Mouse (Mus musculus): ENCODE data around the gene Tut4. TPM values are rescaled to one million over a fixed set of nuclear protein-coding genes. Genes with fewer than 3 reads are reported as not detected.

Tut4 gene
- total and polyA plus RNA-seq, 3 experiments = 19.6 to 29.7 (median 21.8) TPM

DNA sequence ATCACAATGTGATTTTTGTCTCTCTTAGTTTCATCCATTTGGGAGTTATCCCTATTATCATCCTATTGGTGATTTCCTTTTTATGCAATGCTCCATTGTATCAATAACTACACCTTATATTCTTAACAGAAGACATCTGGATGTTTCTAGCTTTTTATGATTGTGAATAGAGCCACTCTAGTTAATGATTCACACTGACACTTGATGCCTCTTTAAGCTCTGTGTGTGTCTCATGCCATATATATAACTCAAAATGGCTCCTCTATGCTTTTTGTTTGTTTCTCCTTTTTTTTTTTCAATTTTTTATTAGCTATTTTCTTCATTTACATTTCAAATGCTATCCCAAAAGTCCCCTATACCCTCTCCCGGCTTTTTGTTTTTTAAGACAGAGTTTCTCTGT is 136.6 kb downstream of the Tut4 start:
- intact Hi-C loops (cut with DNase I) = no loop called here

DNA sequence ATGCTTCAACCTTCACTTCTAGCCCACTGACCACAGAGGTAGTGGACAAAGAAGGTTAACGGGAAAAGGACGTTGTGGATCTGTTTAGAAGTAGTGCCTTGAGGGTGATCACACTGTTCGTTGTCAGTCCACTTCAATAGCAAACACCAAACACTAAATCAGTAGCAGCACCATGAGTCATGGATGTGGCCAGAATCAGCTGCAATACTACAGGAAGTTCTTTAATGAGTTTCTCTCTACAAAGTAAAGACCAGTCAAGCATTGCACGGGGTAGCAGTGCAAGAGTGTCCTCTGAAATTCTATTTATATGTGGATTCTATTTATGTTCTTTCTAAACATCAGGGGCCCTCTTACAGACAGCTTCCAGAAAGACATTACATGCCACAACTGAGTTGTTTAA is 139.1 kb downstream of the Tut4 start:
- Histone ChIP-seq H3K27ac (no peak overlapping the region), H3K27me3 (ENCODE audit: control insufficient read depth, insufficient read depth, low read length) (no peaks in the 10 kb centered on the region), H3K9ac (ENCODE audit: low read depth, low read length) (no peak overlapping the region), H3K4me1 (ENCODE audit: control insufficient read depth, insufficient read depth, low read length) (no peaks in the 10 kb centered on the region), H3K79me2 (replicated peaks; ENCODE audit: control insufficient read depth, insufficient read depth, low read length) (no peaks in the 10 kb centered on the region), H3K36me3 (ENCODE audit: control insufficient read depth, insufficient read depth, low read length) (no peaks in the 10 kb centered on the region), H3K4me3 (no peak overlapping the region)
- no peak for DNase-seq
- 69% methylated on average over 4 of the region's 4 CpGs for WGBS
- intact Hi-C loops (cut with DNase I) = no loop called here
- TF ChIP-seq POLR2A (IDR thresholded peaks at IDR 0.05; ENCODE audit: insufficient read depth, low read depth, low read length) (no peak), CTCF (IDR thresholded peaks at IDR 0.05) (no peak), EP300 (IDR thresholded peaks at IDR 0.05; ENCODE audit: insufficient read depth, low read depth, low read length) (no peak)

More for the DNA sequence above, 136.6 kb downstream of the Tut4 start:
- no peak for DNase-seq
- Histone ChIP-seq H3K4me1 (ENCODE audit: control insufficient read depth, insufficient read depth, low read length) (no peaks in the 10 kb centered on the region; the same call in 1 of the 2 replicates), H3K4me3 (no peak overlapping the region), H3K27me3 (ENCODE audit: control insufficient read depth, insufficient read depth, low read length) (no peaks in the 10 kb centered on the region), H3K9ac (ENCODE audit: low read depth, low read length) (no peak overlapping the region), H3K36me3 (ENCODE audit: control insufficient read depth, insufficient read depth, low read length) (no peaks in the 10 kb centered on the region), H3K27ac (no peak overlapping the region), H3K79me2 (replicated peaks; ENCODE audit: control insufficient read depth, insufficient read depth, low read length) (no peaks in the 10 kb centered on the region)
- WGBS = 91% methylated on average over 1 of the region's 1 CpGs
- TF ChIP-seq EP300 (IDR thresholded peaks at IDR 0.05; ENCODE audit: insufficient read depth, low read depth, low read length) = no peak
- TF ChIP-seq POLR2A (IDR thresholded peaks at IDR 0.05; ENCODE audit: insufficient read depth, low read depth, low read length) = no peak
- TF ChIP-seq CTCF (IDR thresholded peaks at IDR 0.05) = no peak

- Histone ChIP-seq H3K79me2 (replicated peaks; ENCODE audit: control insufficient read depth, insufficient read depth, low read length) (no peaks in the 10 kb centered on the region), H3K4me3 (no peak overlapping the region), H3K4me1 (ENCODE audit: control insufficient read depth, insufficient read depth, low read length) (no peaks in the 10 kb centered on the region), H3K27ac (no peak overlapping the region), H3K27me3 (ENCODE audit: control insufficient read depth, insufficient read depth, low read length) (no peaks in the 10 kb centered on the region), H3K9ac (ENCODE audit: low read depth, low read length) (no peak overlapping the region), H3K36me3 (ENCODE audit: control insufficient read depth, insufficient read depth, low read length) (no peaks in the 10 kb centered on the region)
- TF ChIP-seq CTCF (IDR thresholded peaks at IDR 0.05) = no peak
- TF ChIP-seq EP300 (IDR thresholded peaks at IDR 0.05; ENCODE audit: insufficient read depth, low read depth, low read length) = no peak
- TF ChIP-seq POLR2A (IDR thresholded peaks at IDR 0.05; ENCODE audit: insufficient read depth, low read depth, low read length) = no peak
- WGBS = 95% methylated on average over 7 of the region's 7 CpGs
- no peak for DNase-seq
- intact Hi-C loops (cut with DNase I) = no loop called here
Measured at GRCm38 (mm10) chr4:108601870-108602269, 142.6 kb downstream of the Tut4 start.

- TF ChIP-seq CTCF (IDR thresholded peaks at IDR 0.05) (no peak), POLR2A (IDR thresholded peaks at IDR 0.05; ENCODE audit: insufficient read depth, low read depth, low read length) (no peak), EP300 (IDR thresholded peaks at IDR 0.05; ENCODE audit: insufficient read depth, low read depth, low read length) (no peak)
- H3K36me3 ChIP-seq (ENCODE audit: control insufficient read depth, insufficient read depth, low read length) = no peaks in the 10 kb centered on the region
Measured at GRCm38 (mm10) chr4:108608651-108609050, 149.4 kb downstream of the Tut4 start.

More at GRCm38 (mm10) chr4:108608651-108609050, 149.4 kb downstream of the Tut4 start:
- no peaks in the 10 kb centered on the region for H3K79me2 ChIP-seq (replicated peaks; ENCODE audit: control insufficient read depth, insufficient read depth, low read length)
- intact Hi-C loops (cut with DNase I) = no loop called here
- no peak overlapping the region for H3K9ac ChIP-seq (ENCODE audit: low read depth, low read length)
- H3K4me3 ChIP-seq = no peak overlapping the region
- no peaks in the 10 kb centered on the region for H3K4me1 ChIP-seq (ENCODE audit: control insufficient read depth, insufficient read depth, low read length)
- DNase-seq = no peak
- H3K27me3 ChIP-seq (ENCODE audit: control insufficient read depth, insufficient read depth, low read length) = no peaks in the 10 kb centered on the region
- H3K27ac ChIP-seq = no peak overlapping the region
- WGBS = 93% methylated on average over 3 of the region's 3 CpGs

Other genes starting within 250 kb of the Tut4 start
- under 1 TPM in 1 of 2 experiments, not detected in 1; 0.10 TPM for gene Zyg11a, start 241.4 kb upstream of the Tut4 start, total RNA-seq (2021)
- gene Zyg11a, start 241.4 kb upstream of the Tut4 start, polyA plus RNA-seq (2012; rRNA removed) = 0.27 TPM in 1 of 2 replicates, not detected in the other
- gene Zyg11b, start 158.3 kb upstream of the Tut4 start, total RNA-seq (2021) = 10 to 100 TPM; 34.8 to 39.1 TPM
- gene Zyg11b, start 158.3 kb upstream of the Tut4 start, polyA plus RNA-seq (2012; rRNA removed) = 10.9 and 24.2 TPM in 2 replicates
- 10 to 100 TPM; 29.5 to 40.1 TPM for gene Coa7, start 131.3 kb upstream of the Tut4 start, total RNA-seq (2021)
- 11.1 and 17.6 TPM in 2 replicates for gene Coa7, start 131.3 kb upstream of the Tut4 start, polyA plus RNA-seq (2012; rRNA removed)
- gene Shisal2a, start 76.1 kb upstream of the Tut4 start, total RNA-seq (2021) = not detected
- gene Shisal2a, start 76.1 kb upstream of the Tut4 start, polyA plus RNA-seq (2012; rRNA removed) = not detected in 2 replicates
- 1 to 10 TPM; 5.9 to 7.7 TPM for gene Gpx7, start 52.5 kb upstream of the Tut4 start, total RNA-seq (2021)
- 14.2 and 16.5 TPM in 2 replicates for gene Gpx7, start 52.5 kb upstream of the Tut4 start, polyA plus RNA-seq (2012; rRNA removed)
- 10 to 100 TPM; 14.3 to 17.0 TPM for gene Prpf38a, start 119.9 kb downstream of the Tut4 start, total RNA-seq (2021)
- gene Prpf38a, start 119.9 kb downstream of the Tut4 start, polyA plus RNA-seq (2012; rRNA removed) = 3.2 and 7.1 TPM in 2 replicates
- not detected for gene Orc1, start 120.0 kb downstream of the Tut4 start, total RNA-seq (2021)
- 0.04 TPM in 1 of 2 replicates, not detected in the other for gene Orc1, start 120.0 kb downstream of the Tut4 start, polyA plus RNA-seq (2012; rRNA removed)
- 10 to 100 TPM; 13.5 to 13.7 TPM for gene Cc2d1b, start 160.5 kb downstream of the Tut4 start, total RNA-seq (2021)
- gene Cc2d1b, start 160.5 kb downstream of the Tut4 start, polyA plus RNA-seq (2012; rRNA removed) = 13.4 and 16.7 TPM in 2 replicates